Mouse (Mus musculus) liver (tissue): ENCODE results near the gene Tenm2.
A peak's percentile ranks its signal among the peaks of the same experiment; 100 is the strongest.

Source experiments
- DNase-seq: peaks from one replicate; pipeline ENCODE4 v3.0.0-alpha.2; 2020; ENCODE audit warnings: mixed read lengths

Gene Tenm2

GRCm38 (mm10) chr11:36469811-36470551 lies 765.8 kb downstream of the Tenm2 start:
- no peak for DNase-seq

DNA sequence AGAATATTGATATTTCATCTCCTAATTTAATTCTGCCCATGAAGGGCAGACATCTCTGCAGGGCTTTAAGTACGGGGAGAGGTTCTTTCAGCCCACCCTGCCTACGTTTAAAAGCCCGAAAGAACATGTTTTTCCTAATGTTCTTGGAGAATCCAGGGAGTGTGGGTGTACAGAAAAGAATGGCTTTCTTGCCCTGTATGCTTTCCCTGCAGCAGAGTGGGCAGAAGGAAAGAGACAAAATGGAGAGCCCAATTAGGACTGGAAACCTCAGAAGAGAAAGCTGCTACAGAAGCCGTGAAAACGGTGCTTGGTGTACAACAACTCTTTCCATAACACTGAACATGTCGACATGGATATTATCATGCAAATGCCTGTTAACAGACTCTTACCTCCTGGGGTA lies 777.3 kb downstream of the Tenm2 start:
- no peak for DNase-seq

DNA sequence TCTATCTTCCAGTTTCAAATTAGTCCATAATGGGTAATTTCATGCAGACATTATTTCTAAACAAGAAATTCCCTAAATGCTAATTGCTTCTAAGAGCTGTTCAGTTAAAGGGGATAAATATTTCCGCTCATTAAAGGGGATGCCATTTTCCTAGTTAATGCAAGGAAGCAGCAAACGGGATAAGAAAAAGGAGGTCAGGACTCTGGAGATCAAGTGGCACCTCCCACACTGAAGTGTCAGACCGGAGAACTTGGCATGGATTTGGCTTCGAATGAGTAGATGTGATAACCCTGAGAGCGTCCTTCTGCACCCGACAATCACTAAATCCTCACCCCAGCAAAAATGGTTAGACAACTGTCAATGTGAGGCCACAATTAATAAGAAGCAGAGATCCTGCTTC lies 781.7 kb downstream of the Tenm2 start:
- DNase-seq = no peak

DNA sequence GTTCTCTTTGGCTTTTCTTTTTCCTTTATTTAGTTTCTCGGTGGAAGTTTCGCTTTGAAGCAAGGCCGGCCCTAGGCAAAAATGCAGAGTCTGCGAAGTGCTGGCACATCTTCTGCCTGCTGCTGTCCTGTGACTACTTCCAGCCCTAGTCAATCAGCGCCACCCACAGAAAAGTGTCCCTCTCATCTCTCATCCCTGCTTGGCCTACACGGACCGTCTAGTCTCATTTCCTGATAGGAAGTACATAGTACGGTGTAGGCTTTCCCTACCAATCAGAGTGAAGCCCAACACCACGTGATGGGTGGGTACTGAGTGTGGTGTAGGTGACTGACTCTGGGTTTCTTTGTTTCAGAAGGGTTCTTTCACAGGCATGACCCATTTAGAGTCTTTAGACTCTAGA lies 783.3 kb downstream of the Tenm2 start:
- DNase-seq = no peak

DNA sequence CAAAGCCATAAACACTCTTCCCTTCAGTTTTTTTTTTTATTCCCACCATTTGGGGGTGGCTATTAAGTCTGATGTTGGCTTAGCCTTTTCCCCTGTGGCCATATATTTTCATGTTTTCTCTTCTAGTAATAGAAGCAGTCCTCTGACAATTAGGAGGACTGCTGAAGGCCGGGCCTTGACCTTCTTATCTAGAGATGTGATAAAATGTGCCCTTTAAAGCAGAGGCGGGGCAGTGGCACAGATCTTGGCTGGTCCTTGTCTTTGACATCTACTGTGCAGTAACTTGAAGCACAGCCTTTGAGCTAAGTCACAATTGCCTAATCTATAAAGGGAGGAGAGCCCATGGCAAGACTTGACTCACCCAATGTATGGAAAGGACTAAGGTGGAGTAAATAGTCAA lies 789.4 kb downstream of the Tenm2 start:
- DNase-seq = no peak

DNA sequence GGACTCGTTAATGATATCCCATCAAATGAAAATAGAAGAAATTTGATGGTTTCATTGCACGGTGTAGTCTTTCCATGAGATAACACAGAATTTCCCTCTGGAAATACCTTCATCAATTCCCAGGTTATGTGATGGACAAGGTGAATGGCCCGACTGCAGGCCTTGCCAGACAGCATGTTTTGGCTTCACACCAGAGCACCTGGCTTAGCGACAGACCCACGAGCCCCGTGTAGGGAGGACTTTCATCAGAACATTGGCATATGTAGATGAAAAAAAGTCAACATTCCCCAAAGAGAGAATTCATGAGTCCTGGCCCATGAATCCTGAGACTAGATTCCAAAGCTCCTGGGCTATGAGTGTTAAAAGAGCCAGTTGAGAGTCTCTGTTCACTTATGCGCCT lies 791.9 kb downstream of the Tenm2 start:
- DNase-seq = no peak

GRCm38 (mm10) chr11:36441801-36442200 lies 794.0 kb downstream of the Tenm2 start:
- DNase-seq = no peak

DNA sequence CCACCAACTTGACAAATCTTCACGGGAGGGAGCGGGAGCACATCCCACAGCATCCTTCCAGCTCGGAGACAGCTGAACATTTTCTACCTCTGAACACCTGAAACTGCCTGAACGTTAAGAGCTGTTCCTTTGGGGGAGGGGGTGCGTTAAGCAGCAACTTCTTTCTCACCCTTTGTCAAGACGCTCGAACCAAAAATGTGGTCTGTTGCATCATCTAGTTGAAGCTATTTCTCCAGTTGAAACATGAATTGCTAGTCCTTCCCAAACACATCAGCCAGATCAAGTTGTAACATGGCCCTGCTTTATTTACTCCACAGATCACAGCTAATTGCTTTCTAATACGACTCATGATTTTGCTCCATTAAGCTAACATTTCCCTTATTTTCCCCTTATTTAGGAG lies 799.5 kb downstream of the Tenm2 start:
- DNase-seq = no peak

- DNase-seq = no peak
These were observed 806.8 kb downstream of the Tenm2 start for GRCm38 (mm10) chr11:36428947-36429346.

- no peak for DNase-seq
These were observed 810.8 kb downstream of the Tenm2 start for GRCm38 (mm10) chr11:36424959-36425358.

GRCm38 (mm10) chr11:36420047-36420446 lies 815.7 kb downstream of the Tenm2 start:
- no peak for DNase-seq

GRCm38 (mm10) chr11:36415244-36415643 lies 820.5 kb downstream of the Tenm2 start:
- no peak for DNase-seq

GRCm38 (mm10) chr11:36410881-36411280 lies 824.9 kb downstream of the Tenm2 start:
- DNase-seq = no peak

DNA sequence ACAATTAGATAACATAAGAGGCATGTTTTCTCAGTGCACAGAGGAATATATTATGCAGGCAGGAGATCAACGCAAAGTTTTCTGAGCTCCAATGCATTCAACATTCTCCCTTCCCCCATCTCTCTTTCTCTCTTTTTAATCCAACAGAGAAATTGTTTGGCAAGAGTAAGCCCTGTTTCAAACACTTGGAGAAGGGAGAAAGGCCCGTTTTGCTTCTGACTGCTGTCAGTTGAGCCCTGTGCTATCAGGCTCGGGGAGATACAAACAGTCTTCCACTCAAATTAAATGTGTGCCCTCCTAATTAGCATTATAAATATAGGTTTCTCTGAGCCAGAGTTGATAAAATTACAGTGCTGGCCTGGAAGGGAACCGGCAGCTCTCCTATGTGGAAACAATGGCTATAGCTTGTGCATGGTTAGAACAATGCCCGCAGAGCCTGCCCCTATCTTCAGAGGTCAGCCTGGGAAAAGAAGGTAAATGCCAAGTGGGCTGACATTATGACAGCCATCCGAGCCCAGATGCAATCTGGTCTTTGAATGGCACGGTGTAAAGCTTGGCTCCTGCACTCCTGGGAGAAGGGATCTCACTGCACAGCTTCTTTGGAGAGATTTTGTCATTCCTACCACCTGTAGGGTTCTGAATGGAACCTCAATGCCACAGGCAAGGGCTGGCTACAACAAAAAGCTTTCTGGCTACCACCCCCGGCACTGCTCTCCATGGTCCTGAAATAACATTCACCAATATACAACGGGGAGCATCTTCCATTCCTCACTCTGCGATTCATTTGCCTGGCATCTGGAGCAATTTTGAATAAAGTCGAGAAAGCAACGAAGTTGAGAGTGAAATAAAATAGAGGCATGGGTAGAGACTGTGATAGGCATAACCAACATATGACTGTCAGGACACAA lies 839.7 kb downstream of the Tenm2 start:
- peak; percentile 4 for DNase-seq

- no peak for DNase-seq
These were observed 851.1 kb downstream of the Tenm2 start for GRCm38 (mm10) chr11:36384696-36385095.

GRCm38 (mm10) chr11:36371814-36372213 lies 864.0 kb downstream of the Tenm2 start:
- no peak for DNase-seq

DNA sequence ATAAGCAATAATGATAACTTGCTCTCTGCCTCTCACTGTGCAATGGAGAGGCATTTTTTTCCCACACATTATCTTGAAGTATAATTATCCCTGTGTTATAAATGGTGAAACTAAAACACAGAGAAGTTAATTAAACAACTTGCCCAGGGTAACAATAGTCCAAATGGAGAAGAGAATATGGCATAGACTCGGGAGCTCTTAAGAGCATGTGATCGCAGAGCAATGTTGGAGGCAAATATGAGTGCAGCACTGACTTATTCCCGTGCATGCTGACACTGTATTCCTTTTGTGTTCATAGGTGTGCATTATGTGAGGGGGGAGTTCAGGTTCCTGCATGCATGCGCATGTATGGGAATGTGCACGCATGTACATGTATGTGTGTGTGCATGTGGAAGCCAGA lies 870.7 kb downstream of the Tenm2 start:
- no peak for DNase-seq

- DNase-seq = no peak
These were observed 871.3 kb downstream of the Tenm2 start for GRCm38 (mm10) chr11:36364441-36364840.

DNA sequence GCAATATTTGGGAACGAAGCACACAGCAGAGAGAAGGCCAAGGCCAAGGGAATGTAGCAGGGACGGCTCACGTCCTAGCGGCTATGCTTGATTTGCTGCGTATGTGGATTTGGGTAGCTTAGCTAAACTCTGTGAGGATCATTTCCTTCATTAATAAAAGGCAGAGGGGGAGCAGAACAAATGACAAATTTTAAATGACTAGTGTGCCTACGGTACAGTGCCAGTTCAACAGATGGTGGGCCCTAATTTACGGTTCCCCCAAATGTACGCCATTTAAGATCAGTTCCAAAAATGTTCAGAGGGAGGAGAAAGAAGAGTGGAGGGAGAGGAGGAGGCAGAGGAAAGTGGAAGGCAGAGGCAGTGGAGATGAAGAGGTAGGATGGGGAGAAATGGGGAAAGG lies 873.2 kb downstream of the Tenm2 start:
- no peak for DNase-seq

GRCm38 (mm10) chr11:36353252-36353651 lies 882.5 kb downstream of the Tenm2 start:
- DNase-seq = no peak

- DNase-seq = no peak
These were observed 884.0 kb downstream of the Tenm2 start for GRCm38 (mm10) chr11:36351752-36352151.

DNA sequence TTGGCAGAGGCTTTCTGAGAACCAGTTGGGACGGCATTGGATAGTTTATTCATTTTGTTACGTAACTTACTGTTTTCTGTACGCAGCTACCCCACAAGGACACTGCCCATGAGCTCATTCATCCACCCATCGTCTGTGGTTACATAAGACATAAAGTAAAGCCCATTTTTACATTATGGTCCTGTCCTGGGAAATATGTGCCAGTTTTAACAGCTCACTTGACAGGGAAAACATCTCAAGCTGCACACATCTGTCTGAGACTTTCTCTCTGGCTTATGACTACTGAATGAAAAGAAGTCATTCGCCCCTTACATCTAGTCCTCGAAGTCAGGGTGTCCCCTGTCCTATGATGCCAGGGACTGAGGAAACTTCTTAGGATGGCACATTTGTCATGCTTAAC lies 884.4 kb downstream of the Tenm2 start:
- no peak for DNase-seq

- no peak for DNase-seq
These were observed 885.5 kb downstream of the Tenm2 start for GRCm38 (mm10) chr11:36350264-36350663.

DNA sequence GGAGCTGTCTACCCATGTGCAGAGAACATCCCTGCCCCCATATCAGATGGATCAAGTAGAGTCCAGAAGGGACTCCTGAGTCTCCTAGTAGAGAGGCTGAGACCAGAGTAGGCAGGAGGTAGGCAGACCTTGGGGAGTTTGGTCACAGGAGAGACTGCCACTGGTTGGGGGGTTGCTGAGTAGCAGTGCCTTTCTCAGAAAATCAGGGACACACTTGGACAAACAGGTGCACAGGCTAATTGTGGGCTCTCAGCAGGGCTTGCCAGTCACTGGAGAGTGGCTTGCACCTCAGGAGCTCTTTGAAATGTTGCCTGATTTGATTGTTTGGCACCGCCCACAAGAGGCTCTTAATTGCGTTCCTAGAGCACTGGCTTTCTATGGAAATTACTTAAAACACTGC lies 885.9 kb downstream of the Tenm2 start:
- no peak for DNase-seq
